Mouse (Mus musculus): ENCODE results near the gene Cybc1. TPM values are rescaled to one million over a fixed set of nuclear protein-coding genes. Genes with fewer than 3 reads are reported as not detected.

Gene Cybc1
- polyA plus RNA-seq (2016; fragmentation: Nextera tagmentation; extraction: Ambion mirVana), result 36.3 and 40.1 TPM in 2 replicates

DNA sequence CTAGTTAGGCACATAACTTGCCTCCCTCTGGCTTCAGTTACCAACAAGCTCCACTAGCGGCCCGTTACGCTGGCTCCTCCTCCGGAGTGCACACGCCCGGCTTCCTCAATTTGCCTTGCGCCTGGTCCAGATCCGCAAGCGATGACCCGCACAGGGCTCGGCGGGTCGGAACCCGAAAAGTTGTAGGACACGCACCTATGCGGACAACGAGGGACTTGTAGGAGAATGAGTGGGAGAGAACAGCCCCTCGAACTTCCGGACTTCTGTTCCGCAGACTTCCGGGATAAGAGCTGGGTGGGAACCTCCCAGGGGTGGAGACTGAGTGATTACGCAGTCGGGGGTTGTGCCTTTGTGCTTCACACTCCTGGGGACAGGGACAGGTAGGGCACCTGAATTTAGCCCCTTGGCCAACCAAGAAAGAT is at the start of gene Cybc1:
Cybc1 (minus strand) TSS at position 305 of the 422 bp plus-strand sequence.
- peak; percentile 87 for ATAC-seq (ENCODE audit: insufficient number of reproducible peaks, insufficient read depth, low FRiP score, low TSS enrichment, low read depth)
- WGBS, result under 1% methylated on average over 23 of the region's 23 CpGs
- Histone ChIP-seq H3K4me1 (replicated peaks) (peaks cover 20% of the 10 kb centered on the region), H3K36me3 (peaks cover 34% of the 10 kb centered on the region), H3K9me3 (no peaks in the 10 kb centered on the region), H3K27ac (peak within 1 kb of the TSS; percentile 73), H3K4me2 (peak within 1 kb of the TSS; percentile 82), H3K27me3 (no peaks in the 10 kb centered on the region), H3K4me3 (replicated peaks) (peak within 1 kb of the TSS; percentile 70), H3K9ac (replicated peaks) (peak within 1 kb of the TSS; percentile 72)

DNA sequence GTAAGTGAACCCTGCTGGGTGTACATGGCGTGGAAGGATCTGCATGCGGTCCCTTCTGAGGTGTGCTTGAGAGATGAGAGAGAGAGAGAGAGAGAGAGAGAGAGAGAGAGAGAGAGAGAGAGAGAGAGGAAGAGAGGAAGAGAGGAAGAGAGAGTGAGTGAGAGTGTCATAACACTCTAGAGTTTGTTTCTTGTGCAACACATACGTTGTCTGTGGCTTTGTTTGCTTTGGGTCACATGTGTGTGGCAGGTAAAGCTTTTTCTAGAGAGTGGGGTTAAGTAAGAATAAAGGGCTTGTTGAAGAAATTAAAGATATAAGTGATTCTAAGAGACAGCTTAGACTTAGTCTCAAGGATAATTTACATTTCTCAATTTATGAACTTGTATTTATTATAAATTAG is 48.9 kb upstream of the Cybc1 start:
- H3K9ac ChIP-seq (replicated peaks), result no peak overlapping the region

GRCm38 (mm10) chr11:121277516-121277915 is 48.4 kb upstream of the Cybc1 start:
- peaks cover 28% of the 10 kb centered on the region for H3K36me3 ChIP-seq
- ATAC-seq (ENCODE audit: insufficient number of reproducible peaks, insufficient read depth, low FRiP score, low TSS enrichment, low read depth), result no peak
- no peaks in the 10 kb centered on the region for H3K27me3 ChIP-seq
- H3K4me3 ChIP-seq (replicated peaks), result no peak overlapping the region
- 87% methylated on average over 8 of the region's 8 CpGs for WGBS
- H3K4me1 ChIP-seq (replicated peaks), result no peaks in the 10 kb centered on the region
- no peak overlapping the region for H3K9ac ChIP-seq (replicated peaks)
- no peaks in the 10 kb centered on the region for H3K9me3 ChIP-seq
- H3K4me2 ChIP-seq, result no peak overlapping the region
- H3K27ac ChIP-seq, result no peak overlapping the region

More for the DNA sequence above, 48.9 kb upstream of the Cybc1 start:
- no peak for ATAC-seq (ENCODE audit: insufficient number of reproducible peaks, insufficient read depth, low FRiP score, low TSS enrichment, low read depth)
- Histone ChIP-seq H3K27me3 (no peaks in the 10 kb centered on the region), H3K4me3 (replicated peaks) (no peak overlapping the region), H3K9me3 (no peaks in the 10 kb centered on the region), H3K4me2 (no peak overlapping the region), H3K36me3 (peaks cover 24% of the 10 kb centered on the region), H3K27ac (no peak overlapping the region), H3K4me1 (replicated peaks) (no peaks in the 10 kb centered on the region)
- 98% methylated on average over 3 of the region's 3 CpGs for WGBS

DNA sequence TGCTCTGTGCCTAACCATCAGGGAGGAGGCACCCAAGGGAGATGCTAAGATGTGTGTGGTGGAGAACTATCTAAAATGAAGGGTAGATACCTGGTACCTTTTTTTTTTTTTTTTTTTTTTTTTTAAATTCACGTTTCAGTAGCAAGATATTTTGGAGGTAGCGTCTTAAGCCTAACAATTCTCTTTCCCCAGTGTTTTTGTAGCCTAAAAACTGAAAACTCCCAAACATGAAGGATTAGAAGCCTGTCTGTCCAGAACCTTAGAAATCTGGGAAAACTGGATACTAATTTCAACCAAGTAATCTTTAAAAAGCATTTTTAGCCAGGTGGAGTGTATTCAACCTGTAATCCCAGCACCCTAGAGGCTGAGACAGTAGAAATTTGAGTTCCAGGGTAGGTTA is 32.0 kb upstream of the Cybc1 start:
- H3K27me3 ChIP-seq, result no peaks in the 10 kb centered on the region
- peaks cover 18% of the 10 kb centered on the region for H3K4me1 ChIP-seq (replicated peaks)
- H3K9me3 ChIP-seq, result no peaks in the 10 kb centered on the region
- peak overlapping the region; percentile 95 for H3K4me2 ChIP-seq
- H3K27ac ChIP-seq, result no peak overlapping the region
- ATAC-seq (ENCODE audit: insufficient number of reproducible peaks, insufficient read depth, low FRiP score, low TSS enrichment, low read depth), result no peak
- peak overlapping the region; percentile 96 for H3K9ac ChIP-seq (replicated peaks)
- peak overlapping the region; percentile 99 for H3K4me3 ChIP-seq (replicated peaks)
- WGBS, result 45% methylated on average over 2 of the region's 2 CpGs
- peaks cover 47% of the 10 kb centered on the region for H3K36me3 ChIP-seq

DNA sequence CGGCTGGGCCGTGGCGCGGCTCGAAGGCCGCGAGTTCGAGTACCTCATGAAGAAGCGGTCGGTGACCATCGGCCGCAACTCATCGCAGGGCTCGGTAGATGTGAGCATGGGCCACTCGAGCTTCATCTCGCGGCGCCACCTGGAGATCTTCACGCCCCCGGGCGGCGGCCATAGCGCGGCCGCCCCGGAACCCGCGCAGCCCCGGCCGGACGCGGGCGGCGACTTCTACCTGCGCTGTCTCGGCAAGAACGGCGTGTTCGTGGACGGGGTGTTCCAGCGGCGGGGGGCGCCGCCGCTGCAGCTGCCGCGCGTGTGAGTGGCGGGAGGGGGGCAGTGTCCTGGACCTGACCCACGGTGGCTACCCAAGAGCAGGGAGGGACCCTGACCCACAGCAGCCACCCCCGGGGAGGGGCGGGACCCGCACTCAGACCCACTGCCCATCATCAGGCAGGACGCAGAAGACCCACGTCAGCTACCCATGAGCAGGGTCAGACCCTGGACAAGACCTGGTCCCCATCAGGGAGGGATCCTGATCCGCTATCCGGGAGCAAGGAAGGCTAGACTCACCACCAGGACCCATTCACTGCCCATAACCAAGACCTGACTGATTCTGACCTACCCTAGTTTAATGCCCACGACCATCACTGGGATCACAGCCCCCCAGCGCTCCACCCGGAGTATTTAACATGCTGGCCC is 31.2 kb upstream of the Cybc1 start:
- ATAC-seq (ENCODE audit: insufficient number of reproducible peaks, insufficient read depth, low FRiP score, low TSS enrichment, low read depth), result peak; percentile 5; the same call in 1 of the 2 replicates
- peaks cover 47% of the 10 kb centered on the region for H3K36me3 ChIP-seq
- H3K27me3 ChIP-seq, result no peaks in the 10 kb centered on the region
- H3K4me1 ChIP-seq (replicated peaks), result peaks cover 18% of the 10 kb centered on the region
- H3K4me2 ChIP-seq, result peak overlapping the region; percentile 95
- H3K4me3 ChIP-seq (replicated peaks), result peak overlapping the region; percentile 99
- no peaks in the 10 kb centered on the region for H3K9me3 ChIP-seq
- under 1% methylated on average over 56 of the region's 60 CpGs for WGBS
- peak overlapping the region; percentile 96 for H3K9ac ChIP-seq (replicated peaks)
- peak overlapping the region; percentile 85 for H3K27ac ChIP-seq

DNA sequence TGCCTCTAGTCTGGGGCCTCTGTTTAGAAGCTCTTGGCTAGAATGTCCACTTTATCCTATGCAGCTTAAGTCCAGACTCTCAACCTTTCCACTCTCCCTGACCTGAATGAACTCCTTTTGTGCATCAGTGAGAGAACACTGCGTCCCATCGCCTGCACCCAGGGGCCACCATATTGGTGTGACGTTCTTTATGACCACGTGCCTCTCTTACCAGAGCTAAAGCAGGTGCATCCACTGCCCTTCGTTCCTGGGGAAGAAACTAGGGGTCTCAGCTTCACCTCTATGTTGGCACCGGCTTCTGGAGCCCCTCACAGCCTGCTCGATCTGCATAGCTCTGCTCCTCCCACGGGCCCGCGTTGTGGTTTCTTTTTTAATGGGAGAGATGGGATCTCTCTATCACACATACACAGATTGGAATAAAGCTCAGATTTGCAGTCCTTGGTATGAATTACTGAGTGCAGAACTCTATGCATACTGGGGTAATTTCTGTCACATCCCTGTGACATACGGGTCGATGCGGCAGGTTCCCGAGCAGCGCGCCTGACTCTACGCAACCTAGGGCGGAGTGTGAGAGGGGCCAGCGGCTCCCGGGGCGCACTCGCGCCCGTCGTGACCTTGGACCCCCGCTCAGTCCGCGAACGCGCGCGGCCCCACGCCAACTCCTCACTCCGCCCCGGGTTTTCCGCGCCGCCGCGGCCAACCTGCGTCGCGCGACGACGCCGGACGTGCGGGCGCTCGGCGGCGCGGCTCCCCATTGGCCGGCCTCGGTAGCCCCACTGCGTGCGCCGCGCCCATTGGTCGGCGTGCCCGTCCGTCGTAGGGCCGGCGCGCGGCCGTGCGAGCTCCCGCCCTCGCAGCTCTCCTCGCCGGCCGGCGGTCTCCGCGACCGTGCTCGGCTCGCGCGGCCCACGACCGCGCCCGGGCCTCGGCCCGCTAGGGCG is 30.3 kb upstream of the Cybc1 start, which contains the start of gene Foxk2:
Foxk2 (plus strand) TSS at position 831 of the 941 bp plus-strand sequence.
- Histone ChIP-seq H3K36me3 (peaks cover 49% of the 10 kb centered on the region), H3K4me1 (replicated peaks) (peaks cover 18% of the 10 kb centered on the region), H3K27me3 (no peaks in the 10 kb centered on the region), H3K9me3 (no peaks in the 10 kb centered on the region), H3K4me2 (peak within 1 kb of the TSS; percentile 95), H3K27ac (peak within 1 kb of the TSS; percentile 85), H3K4me3 (replicated peaks) (peak within 1 kb of the TSS; percentile 99), H3K9ac (replicated peaks) (peak within 1 kb of the TSS; percentile 96)
- under 1% methylated on average over 89 of the region's 91 CpGs for WGBS
- ATAC-seq (ENCODE audit: insufficient number of reproducible peaks, insufficient read depth, low FRiP score, low TSS enrichment, low read depth), result peak; percentile 95

GRCm38 (mm10) chr11:121250196-121250595 is 21.1 kb upstream of the Cybc1 start:
- H3K4me1 ChIP-seq (replicated peaks), result no peaks in the 10 kb centered on the region
- peaks cover 98% of the 10 kb centered on the region for H3K36me3 ChIP-seq
- WGBS, result 86% methylated on average over 8 of the region's 8 CpGs
- H3K9me3 ChIP-seq, result no peaks in the 10 kb centered on the region
- H3K27ac ChIP-seq, result no peak overlapping the region
- H3K9ac ChIP-seq (replicated peaks), result no peak overlapping the region
- no peak for ATAC-seq (ENCODE audit: insufficient number of reproducible peaks, insufficient read depth, low FRiP score, low TSS enrichment, low read depth)
- no peak overlapping the region for H3K4me3 ChIP-seq (replicated peaks)
- H3K4me2 ChIP-seq, result no peak overlapping the region
- no peaks in the 10 kb centered on the region for H3K27me3 ChIP-seq

DNA sequence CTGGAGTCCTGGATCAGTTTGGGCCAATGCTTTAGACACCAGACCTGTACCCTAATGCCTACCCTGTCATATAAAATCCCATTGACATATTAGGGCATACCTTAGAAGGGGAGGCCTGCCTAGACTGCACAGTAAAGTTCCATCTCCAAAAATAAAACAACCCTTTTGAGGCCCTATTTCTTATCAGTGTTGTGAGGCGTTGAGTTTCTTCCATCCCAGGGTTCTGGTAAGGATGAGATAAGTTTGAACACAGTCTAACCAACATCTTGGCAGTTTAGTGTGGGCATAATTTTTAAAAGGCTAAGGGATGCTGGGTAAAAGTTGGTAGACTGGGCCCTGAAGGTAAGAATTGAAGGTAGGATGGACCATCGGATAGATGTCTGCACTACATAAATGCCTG is 10.5 kb upstream of the Cybc1 start:
- Histone ChIP-seq H3K4me3 (replicated peaks) (no peak overlapping the region), H3K27me3 (no peaks in the 10 kb centered on the region), H3K9ac (replicated peaks) (no peak overlapping the region), H3K4me1 (replicated peaks) (peaks cover 16% of the 10 kb centered on the region), H3K36me3 (peaks cover 59% of the 10 kb centered on the region), H3K4me2 (no peak overlapping the region), H3K9me3 (no peaks in the 10 kb centered on the region), H3K27ac (no peak overlapping the region)
- no peak for ATAC-seq (ENCODE audit: insufficient number of reproducible peaks, insufficient read depth, low FRiP score, low TSS enrichment, low read depth)
- 97% methylated on average over 2 of the region's 2 CpGs for WGBS

DNA sequence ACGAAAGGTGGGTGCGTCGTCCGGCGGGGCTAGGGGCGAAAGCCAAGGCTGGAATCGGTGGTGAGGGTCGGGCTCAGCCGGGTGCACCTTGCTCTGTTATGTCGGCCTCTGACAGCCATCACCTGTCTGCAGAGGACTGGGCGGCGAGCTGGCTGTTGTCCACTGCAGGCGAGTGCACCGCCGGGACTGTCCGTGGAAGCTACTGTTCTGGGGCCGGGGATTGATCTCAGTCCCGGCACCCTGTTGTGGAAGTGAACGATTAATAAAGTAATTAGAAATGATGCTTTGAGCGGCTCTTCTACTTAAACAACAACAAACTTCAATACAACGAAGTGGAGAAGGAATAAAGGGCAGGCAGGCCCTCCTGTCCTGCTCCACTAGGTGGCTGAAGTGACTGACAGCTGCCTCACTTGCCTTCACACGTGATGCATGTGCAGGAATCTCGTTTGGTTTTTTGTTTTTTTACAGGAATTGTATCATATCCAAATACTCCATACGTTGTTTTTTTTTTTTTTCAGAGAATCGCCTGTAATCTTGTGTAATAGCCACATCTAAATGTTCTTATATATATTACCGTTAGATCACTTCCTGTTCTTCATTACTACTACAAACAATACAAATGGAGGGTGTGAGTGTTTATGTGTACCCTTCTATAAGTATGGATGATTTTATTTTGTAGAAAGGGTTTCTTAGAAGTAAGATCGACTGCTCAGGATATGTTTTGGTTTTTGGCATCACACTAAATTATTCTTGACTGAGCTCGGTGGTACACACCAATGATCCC is 8.4 kb upstream of the Cybc1 start:
- no peak; the same call in 1 of the 2 replicates for ATAC-seq (ENCODE audit: insufficient number of reproducible peaks, insufficient read depth, low FRiP score, low TSS enrichment, low read depth)
- WGBS, result 7% methylated on average over 28 of the region's 28 CpGs
- Histone ChIP-seq H3K4me2 (peak overlapping the region; percentile 55), H3K9me3 (no peaks in the 10 kb centered on the region), H3K9ac (replicated peaks) (peak overlapping the region; percentile 75), H3K4me1 (replicated peaks) (peaks cover 16% of the 10 kb centered on the region), H3K27ac (peak overlapping the region; percentile 96), H3K27me3 (no peaks in the 10 kb centered on the region), H3K36me3 (peaks cover 39% of the 10 kb centered on the region), H3K4me3 (replicated peaks) (peak overlapping the region; percentile 76)

DNA sequence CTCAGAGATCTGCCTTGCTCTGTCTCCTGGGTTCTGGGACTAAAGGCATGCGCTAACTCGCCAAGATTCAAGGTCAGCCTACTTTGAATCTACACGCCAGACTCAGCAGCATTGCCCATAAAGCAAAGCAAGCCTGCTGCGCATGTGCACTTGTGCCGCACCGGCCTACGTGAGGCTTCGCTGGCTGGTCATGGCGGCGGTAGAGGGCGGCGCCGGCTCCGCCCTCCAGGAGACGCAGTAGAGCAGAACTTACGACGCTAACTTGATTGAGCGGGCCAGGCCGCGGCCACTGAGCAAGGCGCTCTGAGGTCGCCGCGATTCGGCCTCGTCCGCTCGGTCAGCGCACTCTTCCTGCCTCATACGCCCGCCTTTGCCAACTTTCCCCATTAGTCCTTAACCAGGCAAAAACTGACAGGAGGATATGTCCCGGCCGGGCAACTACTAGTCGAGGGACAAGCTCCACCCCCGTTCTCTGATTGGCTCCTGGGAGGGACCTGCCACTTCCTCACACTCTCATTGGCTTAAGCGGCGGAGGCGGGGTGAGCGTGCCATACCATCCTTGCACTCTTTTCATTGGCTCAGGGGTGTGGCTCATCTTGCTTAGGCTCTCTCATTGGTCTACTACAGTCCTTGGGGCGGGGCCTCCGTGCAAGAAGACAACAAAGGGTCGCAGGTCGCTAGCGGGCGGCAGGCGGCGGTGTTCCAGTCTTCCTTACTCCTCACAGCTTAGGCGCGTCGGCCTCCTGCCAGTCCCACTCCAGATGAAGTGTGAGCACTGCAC is 7.6 kb upstream of the Cybc1 start, which contains the start of gene Narf:
Narf (plus strand) TSS at position 690 of the 781 bp plus-strand sequence.
- peaks cover 31% of the 10 kb centered on the region for H3K36me3 ChIP-seq
- peaks cover 16% of the 10 kb centered on the region for H3K4me1 ChIP-seq (replicated peaks)
- peak within 1 kb of the TSS; percentile 76 for H3K4me3 ChIP-seq (replicated peaks)
- peak; percentile 100 for ATAC-seq (ENCODE audit: insufficient number of reproducible peaks, insufficient read depth, low FRiP score, low TSS enrichment, low read depth)
- H3K27ac ChIP-seq, result peak within 1 kb of the TSS; percentile 99
- H3K9ac ChIP-seq (replicated peaks), result peak within 1 kb of the TSS; percentile 75
- H3K9me3 ChIP-seq, result no peaks in the 10 kb centered on the region
- WGBS, result under 1% methylated on average over 50 of the region's 50 CpGs
- no peaks in the 10 kb centered on the region for H3K27me3 ChIP-seq
- peak within 1 kb of the TSS; percentile 55 for H3K4me2 ChIP-seq

Data from limb, embryonic 12.5 days (tissue).